Mouse (Mus musculus) left cerebral cortex, adult 9 months (tissue): ENCODE data around the gene Ces1e.
"Not testable (repeated sequence)": the region's sequence is repeated elsewhere in the genome, so short reads cannot be mapped to it uniquely, and the experiment has no call there.

Experiments used
- DNase-seq, 2 experiments: peaks; one replicate each; pipeline ENCODE4 v3.0.0; 2022; ENCODE audit warnings: low spot score in 2 of 2

The Ces1e gene

DNA sequence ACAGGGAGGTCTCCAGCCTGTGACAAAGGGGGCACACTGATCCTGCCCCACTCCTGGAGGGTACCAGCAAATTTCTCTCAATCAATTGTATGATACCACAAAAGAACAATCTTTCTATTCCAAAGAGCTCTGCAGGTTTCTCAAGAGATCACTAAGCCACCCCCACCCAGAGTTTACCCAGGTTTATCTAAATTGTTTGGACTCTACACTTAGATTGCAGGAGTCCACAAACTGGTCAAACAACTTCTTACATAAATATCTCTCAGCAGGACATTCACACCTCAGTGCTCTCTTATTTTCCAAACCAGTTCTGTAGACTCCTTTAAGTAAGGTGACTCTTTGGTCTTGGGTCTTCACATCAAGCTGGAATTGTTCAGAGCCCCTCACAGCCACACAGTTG is at the start of gene Ces1e:
Gene Ces1e (minus strand): TSS at position 174 of the 400 bp plus-strand sequence.
- no peak for DNase-seq

DNA sequence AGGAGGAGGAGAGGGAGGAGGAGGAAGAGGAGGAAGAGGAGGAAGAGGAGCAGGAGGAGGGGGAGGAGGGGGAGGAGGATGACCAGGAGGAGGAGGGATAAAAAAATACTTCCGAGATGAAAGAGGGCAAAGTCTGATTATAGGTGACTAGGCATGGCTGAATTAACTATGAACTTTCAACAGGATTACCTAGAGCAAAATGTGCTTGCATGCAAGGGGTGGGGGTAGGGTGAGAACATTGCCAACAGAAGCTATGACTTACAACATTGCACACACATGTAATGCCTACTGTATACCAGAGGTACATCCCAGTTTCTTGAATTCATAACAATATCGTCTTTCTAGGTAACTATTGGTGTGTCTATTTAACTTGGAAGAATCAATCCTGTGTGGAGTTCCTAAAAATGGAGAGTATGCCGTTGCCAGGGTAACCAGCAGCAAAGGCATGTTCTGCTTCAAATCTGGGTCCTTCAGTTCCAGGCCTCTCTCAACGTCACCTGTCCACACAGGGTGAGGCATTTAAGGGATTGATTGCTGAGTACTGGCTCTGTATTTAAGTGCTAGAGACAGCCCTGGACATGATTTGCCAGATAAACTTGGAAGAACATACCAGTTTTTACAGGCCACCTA is 48.9 kb upstream of the Ces1e start:
- peak in 1 of 2 experiments; percentile 26 for DNase-seq

GRCm38 (mm10) chr8:93274609-93275008 is 45.2 kb upstream of the Ces1e start:
- DNase-seq = no peak

DNA sequence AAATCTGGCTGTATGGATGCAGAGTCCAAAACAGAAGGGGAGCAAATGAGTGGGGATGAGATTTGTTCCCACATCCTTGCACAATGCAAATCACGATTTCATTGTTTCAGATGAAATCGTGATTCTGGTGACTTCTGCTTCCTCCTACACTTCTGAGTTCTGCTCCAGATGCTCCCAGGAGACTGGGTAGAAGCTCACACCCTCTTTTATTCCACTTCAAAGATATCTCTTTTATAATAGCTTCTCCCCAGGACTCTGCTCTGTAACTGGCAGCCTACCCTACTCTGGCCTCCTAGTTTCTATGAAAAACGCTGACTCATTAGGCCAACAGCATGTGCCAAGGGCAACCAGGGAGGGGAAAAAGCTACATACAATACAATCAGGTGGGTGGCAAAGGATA is 43.9 kb upstream of the Ces1e start:
- peak; percentile 57 to 67 for DNase-seq

DNA sequence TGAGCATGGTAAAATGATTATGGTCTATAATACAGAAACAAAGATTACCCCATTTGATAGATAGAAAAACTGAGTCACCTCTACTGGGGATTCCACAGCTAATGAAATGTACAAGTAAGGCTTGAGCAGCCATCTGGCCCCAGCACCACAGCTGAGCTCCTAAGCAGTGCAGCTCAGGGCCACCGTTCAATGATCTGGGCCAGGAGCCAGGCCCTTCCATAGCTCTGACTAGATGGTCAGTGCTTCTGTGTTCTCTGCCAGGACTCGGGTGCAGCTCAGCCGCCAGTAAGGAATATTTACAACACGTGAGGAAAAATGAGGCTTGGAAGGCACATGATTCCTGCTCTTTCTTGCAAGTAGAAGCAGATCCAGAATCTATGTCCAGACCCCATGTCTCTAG is 43.3 kb upstream of the Ces1e start:
- DNase-seq = no peak

DNA sequence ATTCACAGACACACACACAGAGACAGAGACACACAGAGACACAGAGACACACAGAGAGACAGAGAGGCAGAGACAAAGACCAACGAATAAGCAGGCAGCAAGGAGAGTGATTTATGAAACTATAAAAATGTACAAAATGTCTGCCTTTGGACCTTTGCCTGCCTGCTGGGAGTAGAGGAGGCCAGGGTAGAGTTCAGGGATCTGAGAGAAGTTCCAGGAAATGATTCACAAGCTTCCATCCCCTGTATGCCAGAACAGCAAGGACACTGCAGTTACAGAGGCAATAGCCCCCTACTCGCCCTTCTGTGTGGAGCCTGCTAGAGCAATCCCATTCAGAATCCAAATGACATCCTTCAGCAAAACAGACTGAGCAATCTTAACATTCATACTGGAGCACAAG is 32.0 kb upstream of the Ces1e start:
- DNase-seq = no peak

- DNase-seq = no peak
These were observed 23.0 kb upstream of the Ces1e start for GRCm38 (mm10) chr8:93252400-93252925.

DNA sequence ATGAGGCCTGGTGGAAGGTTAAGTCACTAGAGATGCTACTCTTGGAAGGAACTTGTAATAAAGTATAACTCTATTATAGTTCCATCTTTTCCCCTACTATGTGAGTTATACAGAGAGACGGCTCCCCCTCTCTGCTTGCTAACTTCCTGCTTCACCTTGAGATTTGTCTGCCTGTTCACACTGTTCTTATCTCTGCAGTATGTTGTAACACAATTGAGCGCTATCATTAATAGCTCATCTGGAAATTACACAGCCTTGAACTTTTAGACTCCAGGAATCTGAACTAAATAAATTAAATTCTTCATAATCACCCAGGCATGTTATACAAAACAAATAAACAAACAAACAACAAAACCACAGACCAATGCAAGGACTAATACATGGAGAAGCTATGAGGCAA is 16.6 kb upstream of the Ces1e start:
- DNase-seq = no peak

- DNase-seq = peak in 1 of 2 experiments; percentile 14
These were observed 10.5 kb upstream of the Ces1e start for GRCm38 (mm10) chr8:93239884-93240283.

GRCm38 (mm10) chr8:93235681-93236080 is 6.3 kb upstream of the Ces1e start:
- DNase-seq = no peak

DNA sequence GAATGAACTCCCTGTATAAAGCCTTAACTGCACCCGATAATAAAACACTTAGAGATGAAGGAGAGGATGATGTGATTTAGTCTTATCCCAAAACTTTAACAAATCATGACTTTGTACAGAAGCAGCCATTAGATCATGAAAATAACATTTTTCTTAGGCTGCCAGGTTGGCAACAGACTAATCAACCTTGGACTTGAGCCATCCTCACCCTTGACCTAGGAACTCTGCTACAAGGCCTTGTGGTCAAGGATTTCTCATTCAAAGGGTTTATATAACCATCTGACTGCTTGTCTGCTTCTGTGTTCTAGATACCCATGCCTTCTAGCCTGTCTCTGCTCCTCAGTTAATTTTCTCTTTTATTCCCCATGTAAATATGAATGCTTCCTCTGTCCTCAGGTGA is 5.3 kb upstream of the Ces1e start:
- no peak for DNase-seq

GRCm38 (mm10) chr8:93234068-93234467 is 4.6 kb upstream of the Ces1e start:
- DNase-seq = no peak

GRCm38 (mm10) chr8:93228673-93229370 is 597 bp downstream of the Ces1e start:
- DNase-seq = no peak

GRCm38 (mm10) chr8:93226471-93226870 is 2.9 kb downstream of the Ces1e start:
- not testable (repeated sequence) for DNase-seq

DNA sequence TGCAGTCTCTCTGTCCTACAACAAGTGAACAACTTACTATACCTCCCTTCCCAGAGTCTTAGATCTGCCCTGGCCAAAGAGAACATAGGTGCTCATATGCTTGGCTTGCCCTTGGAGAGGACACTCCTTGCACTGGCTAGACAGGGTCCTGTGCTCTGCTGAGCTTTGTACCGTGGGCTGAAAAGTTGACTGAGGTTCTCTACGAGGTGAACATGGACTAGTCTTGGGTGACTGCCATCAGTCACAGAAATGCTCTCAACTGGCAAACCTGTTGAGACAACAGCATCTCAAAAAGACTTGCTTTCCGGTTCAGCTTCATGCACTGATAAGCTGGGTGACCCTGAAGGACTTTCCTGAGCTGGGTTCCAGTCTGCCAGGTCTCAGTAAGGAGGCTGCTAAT is 7.5 kb downstream of the Ces1e start:
- no peak for DNase-seq

DNA sequence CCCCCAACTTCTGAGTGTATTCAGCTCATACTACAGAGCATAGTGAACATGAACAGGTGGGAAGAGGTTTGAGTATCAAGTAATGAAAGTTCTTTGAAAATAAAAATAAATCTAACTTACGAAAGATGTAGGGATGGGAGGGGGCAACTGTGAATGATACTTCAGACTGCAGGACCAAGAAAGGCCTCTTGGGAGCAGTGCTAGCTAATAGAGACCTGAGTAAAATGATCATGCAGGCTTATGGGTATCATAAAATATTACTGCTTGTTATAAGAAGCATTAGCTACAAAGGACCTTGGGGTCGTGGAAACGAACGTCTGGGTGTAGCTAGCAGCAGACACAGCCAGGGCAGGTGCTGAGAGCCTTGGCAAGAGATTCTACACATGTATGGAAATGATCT is 11.6 kb downstream of the Ces1e start:
- no peak for DNase-seq

GRCm38 (mm10) chr8:93217375-93217774 is 12.0 kb downstream of the Ces1e start:
- no peak for DNase-seq

GRCm38 (mm10) chr8:93211091-93211490 is 18.3 kb downstream of the Ces1e start:
- DNase-seq = no peak

DNA sequence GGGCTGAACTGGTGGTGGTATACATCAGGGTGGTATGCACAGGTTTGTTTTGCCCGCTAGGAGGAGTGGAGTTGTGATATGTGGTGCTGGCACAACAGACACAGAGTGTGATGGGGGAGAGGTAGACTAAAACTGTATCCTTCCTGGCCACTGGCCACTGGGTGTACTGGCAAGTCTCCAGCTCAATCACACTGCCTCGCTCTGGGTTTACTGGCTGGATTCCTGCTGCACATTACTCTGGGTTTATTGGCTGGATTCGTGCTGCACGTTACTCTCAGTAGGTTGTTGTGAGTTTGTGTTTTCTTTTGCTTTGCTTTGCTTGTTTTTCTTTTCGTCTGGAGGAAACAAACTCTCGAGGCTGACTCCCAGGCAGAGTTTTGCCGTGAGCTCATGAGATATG is 30.3 kb downstream of the Ces1e start:
- not testable (repeated sequence) for DNase-seq

- no peak for DNase-seq
These were observed 31.5 kb downstream of the Ces1e start, which contains the start of gene Ces1d for GRCm38 (mm10) chr8:93197685-93198525. TSS of gene Ces1d (minus strand) at chr8:93197838.

DNA sequence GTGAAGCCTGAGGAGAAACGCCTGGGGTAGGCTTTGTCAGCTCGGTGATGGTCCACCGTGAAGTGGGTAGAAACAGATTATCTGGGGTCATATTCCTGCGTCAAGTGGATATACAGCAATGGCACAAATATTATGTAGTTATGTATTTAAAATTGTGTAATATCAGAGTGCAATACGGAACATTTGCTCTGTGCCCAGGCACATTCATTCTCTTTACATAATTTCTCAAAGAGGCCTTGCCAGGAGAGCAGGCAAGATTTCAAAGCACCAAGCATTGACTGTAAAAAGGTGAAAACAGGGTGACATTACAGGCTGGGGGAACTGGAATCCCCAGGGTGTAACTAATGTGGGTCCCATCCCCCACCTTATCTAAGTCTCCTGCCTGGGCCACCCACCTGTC is 33.0 kb downstream of the Ces1e start:
- no peak for DNase-seq

DNA sequence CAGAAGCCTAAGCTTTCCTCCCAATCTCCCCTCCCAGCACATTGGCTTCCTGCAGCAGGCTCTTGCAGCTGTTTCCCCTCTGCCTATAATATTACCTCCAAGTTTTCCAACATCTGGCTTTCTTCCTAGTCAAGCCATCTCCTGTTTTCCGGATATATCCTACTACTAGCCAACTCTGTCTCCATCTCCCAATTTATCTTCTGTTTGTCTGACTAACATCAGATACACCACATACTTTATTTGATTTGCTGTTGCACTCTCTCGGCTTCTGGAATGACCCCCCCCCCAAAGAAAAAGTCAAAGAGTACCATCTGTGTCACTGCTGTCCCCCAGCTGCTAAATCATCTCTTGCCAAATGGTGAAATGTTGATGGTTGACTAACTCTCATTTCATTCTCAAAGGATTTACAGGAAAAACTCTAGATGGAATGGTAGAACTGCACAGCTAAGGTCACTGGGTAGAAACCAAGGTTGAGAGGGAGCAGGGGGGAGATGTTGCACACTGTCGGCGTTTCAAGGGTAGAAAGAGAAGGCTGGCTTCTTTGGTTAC is 48.8 kb downstream of the Ces1e start:
- no peak for DNase-seq
